Mouse (Mus musculus): ENCODE data around the gene Matn1. TPM values are rescaled to one million over a fixed set of nuclear protein-coding genes. Genes with fewer than 3 reads are reported as not detected.
A peak's percentile ranks its signal among the peaks of the same experiment; 100 is the strongest.

Matn1 gene
- total and polyA plus RNA-seq, 2 experiments from 2014 or later, result 0.26 to 1.2 TPM

- H3K4me3 ChIP-seq (ENCODE audit: low read length), result no peak overlapping the region
- 37% methylated on average over 7 of the region's 7 CpGs for WGBS
- no peak for DNase-seq (ENCODE audit: low spot score)
- no peaks in the 10 kb centered on the region for H3K36me3 ChIP-seq (ENCODE audit: insufficient read depth, low read length)
- no peaks in the 10 kb centered on the region for H3K27me3 ChIP-seq (ENCODE audit: insufficient read depth, low read length)
- TF ChIP-seq CTCF (IDR thresholded peaks at IDR 0.05; ENCODE audit: low read depth), result no peak
- ATAC-seq, result no peak
- no peak overlapping the region for H3K9ac ChIP-seq (replicated peaks; ENCODE audit: low read length)
- H3K4me1 ChIP-seq (ENCODE audit: insufficient read depth, low read length), result peaks cover 4% of the 10 kb centered on the region; the same call in 1 of the 2 replicates
- no peak overlapping the region for H3K27ac ChIP-seq
- no peak overlapping the region for H3K4me2 ChIP-seq (ENCODE audit: low read depth, low read length)
- H3K9me3 ChIP-seq (ENCODE audit: low read length), result no peaks in the 10 kb centered on the region
Measured at GRCm38 (mm10) chr4:130910666-130911065, 33.5 kb upstream of the Matn1 start.

- Histone ChIP-seq H3K4me1 (ENCODE audit: insufficient read depth, low read length) (no peaks in the 10 kb centered on the region), H3K4me2 (ENCODE audit: low read depth, low read length) (no peak overlapping the region), H3K36me3 (ENCODE audit: insufficient read depth, low read length) (no peaks in the 10 kb centered on the region), H3K4me3 (ENCODE audit: low read length) (no peak overlapping the region), H3K27ac (no peak overlapping the region), H3K9me3 (ENCODE audit: low read length) (no peaks in the 10 kb centered on the region), H3K27me3 (ENCODE audit: insufficient read depth, low read length) (no peaks in the 10 kb centered on the region), H3K9ac (replicated peaks; ENCODE audit: low read length) (no peak overlapping the region)
- ATAC-seq (no peak), DNase-seq (ENCODE audit: low spot score) (no peak)
- WGBS, result 84% methylated on average over 3 of the region's 3 CpGs
- no peak for TF ChIP-seq CTCF (IDR thresholded peaks at IDR 0.05; ENCODE audit: low read depth)
Measured at GRCm38 (mm10) chr4:130912626-130913025, 31.6 kb upstream of the Matn1 start.

GRCm38 (mm10) chr4:130913077-130913476 is 31.1 kb upstream of the Matn1 start, which contains the start of gene Laptm5:
TSS of gene Laptm5 (plus strand) at chr4:130913125.
- no peak within 1 kb of the TSS for H3K4me3 ChIP-seq (ENCODE audit: low read length)
- no peak for DNase-seq (ENCODE audit: low spot score)
- H3K4me2 ChIP-seq (ENCODE audit: low read depth, low read length), result no peak within 1 kb of the TSS
- no peak within 1 kb of the TSS for H3K9ac ChIP-seq (replicated peaks; ENCODE audit: low read length)
- no peaks in the 10 kb centered on the region for H3K36me3 ChIP-seq (ENCODE audit: insufficient read depth, low read length)
- no peak within 1 kb of the TSS for H3K27ac ChIP-seq
- no peak for TF ChIP-seq CTCF (IDR thresholded peaks at IDR 0.05; ENCODE audit: low read depth)
- 69% methylated on average over 11 of the region's 11 CpGs for whole genome bisulfite sequencing
- H3K4me1 ChIP-seq (ENCODE audit: insufficient read depth, low read length), result no peaks in the 10 kb centered on the region
- no peak for ATAC-seq
- H3K9me3 ChIP-seq (ENCODE audit: low read length), result no peaks in the 10 kb centered on the region
- H3K27me3 ChIP-seq (ENCODE audit: insufficient read depth, low read length), result no peaks in the 10 kb centered on the region

GRCm38 (mm10) chr4:130913511-130913910 is 30.7 kb upstream of the Matn1 start:
- H3K9me3 ChIP-seq (ENCODE audit: low read length), result no peaks in the 10 kb centered on the region
- H3K4me3 ChIP-seq (ENCODE audit: low read length), result no peak overlapping the region
- 54% methylated on average over 3 of the region's 3 CpGs for WGBS
- no peaks in the 10 kb centered on the region for H3K36me3 ChIP-seq (ENCODE audit: insufficient read depth, low read length)
- no peak for TF ChIP-seq CTCF (IDR thresholded peaks at IDR 0.05; ENCODE audit: low read depth)
- no peak overlapping the region for H3K9ac ChIP-seq (replicated peaks; ENCODE audit: low read length)
- DNase-seq (ENCODE audit: low spot score), result no peak
- no peak for ATAC-seq
- no peaks in the 10 kb centered on the region for H3K4me1 ChIP-seq (ENCODE audit: insufficient read depth, low read length)
- H3K27ac ChIP-seq, result no peak overlapping the region
- no peaks in the 10 kb centered on the region for H3K27me3 ChIP-seq (ENCODE audit: insufficient read depth, low read length)
- H3K4me2 ChIP-seq (ENCODE audit: low read depth, low read length), result no peak overlapping the region

GRCm38 (mm10) chr4:130914011-130914410 is 30.2 kb upstream of the Matn1 start:
- TF ChIP-seq CTCF (IDR thresholded peaks at IDR 0.05; ENCODE audit: low read depth), result no peak
- Histone ChIP-seq H3K27ac (no peak overlapping the region), H3K27me3 (ENCODE audit: insufficient read depth, low read length) (no peaks in the 10 kb centered on the region), H3K4me1 (ENCODE audit: insufficient read depth, low read length) (no peaks in the 10 kb centered on the region), H3K36me3 (ENCODE audit: insufficient read depth, low read length) (no peaks in the 10 kb centered on the region), H3K4me3 (ENCODE audit: low read length) (no peak overlapping the region), H3K4me2 (ENCODE audit: low read depth, low read length) (no peak overlapping the region), H3K9ac (replicated peaks; ENCODE audit: low read length) (no peak overlapping the region), H3K9me3 (ENCODE audit: low read length) (no peaks in the 10 kb centered on the region)
- ATAC-seq, result no peak
- 92% methylated on average over 4 of the region's 4 CpGs for WGBS
- no peak for DNase-seq (ENCODE audit: low spot score)

GRCm38 (mm10) chr4:130914527-130914926 is 29.7 kb upstream of the Matn1 start:
- Histone ChIP-seq H3K9ac (replicated peaks; ENCODE audit: low read length) (no peak overlapping the region), H3K4me2 (ENCODE audit: low read depth, low read length) (0 out of 2 replicates have a peak overlapping the region, but pooled peaks have one; percentile 16), H3K27me3 (ENCODE audit: insufficient read depth, low read length) (no peaks in the 10 kb centered on the region), H3K4me1 (ENCODE audit: insufficient read depth, low read length) (peaks cover 2% of the 10 kb centered on the region; the same call in 1 of the 2 replicates), H3K9me3 (ENCODE audit: low read length) (no peaks in the 10 kb centered on the region), H3K36me3 (ENCODE audit: insufficient read depth, low read length) (no peaks in the 10 kb centered on the region), H3K4me3 (ENCODE audit: low read length) (no peak overlapping the region), H3K27ac (no peak overlapping the region)
- no peak for ATAC-seq
- 75% methylated on average over 7 of the region's 7 CpGs for WGBS
- TF ChIP-seq CTCF (IDR thresholded peaks at IDR 0.05; ENCODE audit: low read depth), result no peak
- no peak for DNase-seq (ENCODE audit: low spot score)

GRCm38 (mm10) chr4:130915006-130915667 is 29.0 kb upstream of the Matn1 start:
- 0 out of 2 replicates have a peak overlapping the region, but pooled peaks have one; percentile 16 for H3K4me2 ChIP-seq (ENCODE audit: low read depth, low read length)
- 70% methylated on average over 12 of the region's 12 CpGs for WGBS
- no peak overlapping the region for H3K4me3 ChIP-seq (ENCODE audit: low read length)
- TF ChIP-seq CTCF (IDR thresholded peaks at IDR 0.05; ENCODE audit: low read depth), result no peak
- no peaks in the 10 kb centered on the region for H3K36me3 ChIP-seq (ENCODE audit: insufficient read depth, low read length)
- no peak for DNase-seq (ENCODE audit: low spot score)
- H3K4me1 ChIP-seq (ENCODE audit: insufficient read depth, low read length), result peaks cover 2% of the 10 kb centered on the region
- no peak overlapping the region for H3K27ac ChIP-seq
- no peaks in the 10 kb centered on the region for H3K9me3 ChIP-seq (ENCODE audit: low read length)
- H3K9ac ChIP-seq (replicated peaks; ENCODE audit: low read length), result no peak overlapping the region
- ATAC-seq, result no peak
- H3K27me3 ChIP-seq (ENCODE audit: insufficient read depth, low read length), result no peaks in the 10 kb centered on the region

Data from hindbrain, postnatal 0 days (tissue).